Mouse (Mus musculus): ENCODE data around the gene Ucp2. TPM values are rescaled to one million over a fixed set of nuclear protein-coding genes. Genes with fewer than 3 reads are reported as not detected.

Gene Ucp2
- total and polyA plus RNA-seq, 2 experiments from 2014 or later: 234 to 342 TPM

DNA sequence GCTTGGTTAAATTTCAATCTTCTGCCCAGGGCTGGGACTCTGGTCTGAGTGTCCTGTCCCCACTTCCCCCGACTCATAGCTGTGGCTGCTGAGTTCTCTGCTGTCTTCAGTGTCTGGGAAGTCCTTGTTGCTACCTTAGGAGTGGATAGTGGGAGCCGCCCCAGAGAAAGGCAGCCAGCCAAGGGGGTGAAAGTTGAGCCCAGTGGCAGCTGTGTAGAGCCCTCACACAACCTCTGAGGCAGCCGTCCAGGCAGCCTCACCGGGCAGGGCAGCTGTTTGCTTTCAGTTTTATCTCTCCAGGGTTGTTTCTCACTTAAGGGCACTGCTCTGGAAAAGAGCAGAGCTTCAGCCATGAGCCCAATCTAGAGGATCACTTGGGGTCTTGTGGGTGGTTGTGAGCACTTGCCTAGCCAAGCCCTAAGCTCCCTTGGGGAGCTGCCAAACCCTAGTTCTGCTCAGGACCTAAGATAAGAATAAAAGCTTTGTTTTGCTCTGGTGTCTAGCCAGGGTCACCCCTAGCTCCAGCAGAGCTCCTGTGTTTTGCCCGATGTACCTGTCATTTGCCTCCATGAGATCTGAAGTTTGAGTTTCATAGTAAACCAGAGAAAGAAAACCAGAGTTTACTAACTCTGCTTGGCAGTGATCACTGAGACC is 27.4 kb upstream of the Ucp2 start:
- Histone ChIP-seq H3K36me3 (replicated peaks; ENCODE audit: control insufficient read depth, insufficient read depth, low read length) (peaks cover 5% of the 10 kb centered on the region; the same call in 1 of the 2 replicates), H3K27me3 (ENCODE audit: control insufficient read depth, insufficient read depth, low read length) (no peaks in the 10 kb centered on the region), H3K9ac (replicated peaks; ENCODE audit: low read depth, low read length) (peak overlapping the region; percentile 47), H3K4me2 (ENCODE audit: low read depth, low read length) (peak overlapping the region; percentile 50), H3K27ac (ENCODE audit: low read depth) (peak overlapping the region; percentile 93), H3K9me3 (replicated peaks; ENCODE audit: control insufficient read depth, low read length) (no peaks in the 10 kb centered on the region), H3K4me3 (ENCODE audit: low read depth, low read length) (no peak overlapping the region), H3K4me1 (ENCODE audit: control insufficient read depth, insufficient read depth) (peaks cover 41% of the 10 kb centered on the region)
- ATAC-seq (ENCODE audit: insufficient read depth, low read depth) (peak; percentile 94), DNase-seq (ENCODE audit: low spot score) (peak; percentile 88)
- TF ChIP-seq CTCF (IDR thresholded peaks at IDR 0.05; ENCODE audit: low read depth): no peak
- TF ChIP-seq EP300 (IDR thresholded peaks at IDR 0.05; ENCODE audit: low read depth): peak; percentile 95
- WGBS: 13% methylated on average over 5 of the region's 5 CpGs

DNA sequence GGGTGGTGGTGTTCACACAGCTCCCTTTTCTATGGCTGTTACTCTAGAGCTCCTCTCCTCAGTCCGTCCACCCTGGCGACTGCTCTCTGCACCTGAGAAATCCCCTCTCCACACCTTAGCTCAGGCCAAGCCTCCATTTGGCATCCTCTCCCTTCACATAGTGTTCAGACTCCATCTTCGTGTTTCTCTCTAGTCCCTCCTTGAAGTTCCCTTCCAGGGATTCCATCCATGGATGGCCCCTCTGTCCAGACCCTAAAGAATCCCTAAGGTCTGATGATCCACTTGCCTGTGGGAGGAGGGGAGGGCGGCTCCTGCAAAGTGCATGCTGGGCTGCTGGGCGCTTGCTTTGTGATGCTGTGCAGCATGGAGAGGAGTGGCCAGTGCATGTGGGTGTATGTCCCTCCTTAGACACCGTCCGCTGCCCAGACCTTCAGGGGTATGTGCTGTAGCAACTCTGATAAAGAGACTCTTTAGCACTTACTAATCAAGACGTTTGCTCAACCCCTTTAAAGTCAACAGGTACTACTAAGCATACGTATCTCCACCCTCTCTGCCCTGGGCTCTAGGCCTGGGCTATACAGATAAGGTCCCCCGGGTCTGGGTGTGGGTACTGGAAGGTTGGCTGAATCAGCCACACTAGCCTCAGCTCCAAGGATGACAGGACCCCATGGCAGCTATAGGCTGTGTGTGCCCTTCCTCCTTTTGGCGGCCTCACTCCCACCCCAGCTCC is 26.2 kb upstream of the Ucp2 start:
- Histone ChIP-seq H3K9ac (replicated peaks; ENCODE audit: low read depth, low read length) (no peak overlapping the region), H3K4me3 (ENCODE audit: low read depth, low read length) (no peak overlapping the region)

DNA sequence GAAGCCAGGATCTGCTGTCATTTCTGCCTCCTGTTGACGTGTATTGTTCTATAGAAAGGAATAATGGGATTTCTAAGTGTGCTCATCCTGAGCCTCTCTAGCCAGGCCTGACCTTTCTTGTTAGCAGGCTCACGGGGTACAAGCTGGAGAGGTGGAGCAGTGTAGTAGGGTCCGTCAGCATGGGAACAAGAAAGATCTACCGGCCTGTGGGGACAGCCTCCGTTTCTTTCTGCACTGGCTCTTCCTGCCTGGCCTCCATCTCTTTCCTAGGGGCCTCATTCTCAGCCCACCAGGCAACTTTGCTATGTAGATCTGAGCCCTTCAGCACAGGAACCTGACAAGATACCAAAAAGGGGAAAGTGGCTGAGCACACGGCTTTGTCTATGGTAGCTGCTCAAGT is 24.4 kb upstream of the Ucp2 start:
- Histone ChIP-seq H3K27me3 (ENCODE audit: control insufficient read depth, insufficient read depth, low read length) (no peaks in the 10 kb centered on the region), H3K4me1 (ENCODE audit: control insufficient read depth, insufficient read depth) (peaks cover 39% of the 10 kb centered on the region), H3K9ac (replicated peaks; ENCODE audit: low read depth, low read length) (0 out of 2 replicates have a peak overlapping the region, but pooled peaks have one; percentile 3), H3K27ac (ENCODE audit: low read depth) (no peak overlapping the region), H3K4me3 (ENCODE audit: low read depth, low read length) (no peak overlapping the region), H3K36me3 (replicated peaks; ENCODE audit: control insufficient read depth, insufficient read depth, low read length) (no peaks in the 10 kb centered on the region), H3K9me3 (replicated peaks; ENCODE audit: control insufficient read depth, low read length) (no peaks in the 10 kb centered on the region), H3K4me2 (ENCODE audit: low read depth, low read length) (no peak overlapping the region)
- DNase-seq (ENCODE audit: low spot score): no peak
- ATAC-seq (ENCODE audit: insufficient read depth, low read depth): no peak
- 85% methylated on average over 6 of the region's 6 CpGs for WGBS
- TF ChIP-seq CTCF (IDR thresholded peaks at IDR 0.05; ENCODE audit: low read depth) (no peak), EP300 (IDR thresholded peaks at IDR 0.05; ENCODE audit: low read depth) (no peak)

More for the DNA sequence above, 26.2 kb upstream of the Ucp2 start:
- TF ChIP-seq CTCF (IDR thresholded peaks at IDR 0.05; ENCODE audit: low read depth): no peak
- no peak for TF ChIP-seq EP300 (IDR thresholded peaks at IDR 0.05; ENCODE audit: low read depth)
- Histone ChIP-seq H3K4me1 (ENCODE audit: control insufficient read depth, insufficient read depth) (peaks cover 32% of the 10 kb centered on the region), H3K36me3 (replicated peaks; ENCODE audit: control insufficient read depth, insufficient read depth, low read length) (peaks cover 5% of the 10 kb centered on the region; the same call in 1 of the 2 replicates), H3K9me3 (replicated peaks; ENCODE audit: control insufficient read depth, low read length) (no peaks in the 10 kb centered on the region), H3K4me2 (ENCODE audit: low read depth, low read length) (no peak overlapping the region), H3K27ac (ENCODE audit: low read depth) (peak overlapping the region; percentile 93; the same call in 1 of the 2 replicates), H3K27me3 (ENCODE audit: control insufficient read depth, insufficient read depth, low read length) (no peaks in the 10 kb centered on the region)
- WGBS: 82% methylated on average over 11 of the region's 11 CpGs
- ATAC-seq (ENCODE audit: insufficient read depth, low read depth) (no peak), DNase-seq (ENCODE audit: low spot score) (no peak)

DNA sequence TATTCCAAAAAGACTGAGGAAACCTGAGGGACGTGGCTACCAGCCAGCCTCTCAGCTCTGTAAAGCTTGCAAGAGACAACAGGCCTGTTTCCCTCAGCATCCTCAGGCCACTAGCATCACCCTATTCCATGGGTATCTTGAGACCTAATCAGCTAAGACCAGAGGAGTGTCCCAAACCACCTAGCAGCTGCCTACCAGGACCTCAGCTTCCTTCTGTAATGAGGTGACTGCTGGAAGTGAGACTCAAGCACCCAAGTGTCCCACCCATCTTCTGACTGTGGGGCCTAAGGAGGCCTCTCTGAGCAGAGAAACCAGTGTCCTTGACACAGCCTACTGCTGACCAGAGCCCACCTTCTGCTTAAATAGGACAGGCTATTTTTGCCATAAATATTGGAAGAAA is 23.6 kb upstream of the Ucp2 start:
- TF ChIP-seq CTCF (IDR thresholded peaks at IDR 0.05; ENCODE audit: low read depth): no peak
- H3K9ac ChIP-seq (replicated peaks; ENCODE audit: low read depth, low read length): no peak overlapping the region
- H3K4me1 ChIP-seq (ENCODE audit: control insufficient read depth, insufficient read depth): peaks cover 35% of the 10 kb centered on the region
- no peaks in the 10 kb centered on the region for H3K36me3 ChIP-seq (replicated peaks; ENCODE audit: control insufficient read depth, insufficient read depth, low read length)
- no peaks in the 10 kb centered on the region for H3K9me3 ChIP-seq (replicated peaks; ENCODE audit: control insufficient read depth, low read length)
- H3K4me2 ChIP-seq (ENCODE audit: low read depth, low read length): no peak overlapping the region
- no peak for DNase-seq (ENCODE audit: low spot score)
- H3K27ac ChIP-seq (ENCODE audit: low read depth): no peak overlapping the region
- no peak for ATAC-seq (ENCODE audit: insufficient read depth, low read depth)
- 88% methylated on average over 1 of the region's 1 CpGs for WGBS
- no peaks in the 10 kb centered on the region for H3K27me3 ChIP-seq (ENCODE audit: control insufficient read depth, insufficient read depth, low read length)
- no peak overlapping the region for H3K4me3 ChIP-seq (ENCODE audit: low read depth, low read length)

DNA sequence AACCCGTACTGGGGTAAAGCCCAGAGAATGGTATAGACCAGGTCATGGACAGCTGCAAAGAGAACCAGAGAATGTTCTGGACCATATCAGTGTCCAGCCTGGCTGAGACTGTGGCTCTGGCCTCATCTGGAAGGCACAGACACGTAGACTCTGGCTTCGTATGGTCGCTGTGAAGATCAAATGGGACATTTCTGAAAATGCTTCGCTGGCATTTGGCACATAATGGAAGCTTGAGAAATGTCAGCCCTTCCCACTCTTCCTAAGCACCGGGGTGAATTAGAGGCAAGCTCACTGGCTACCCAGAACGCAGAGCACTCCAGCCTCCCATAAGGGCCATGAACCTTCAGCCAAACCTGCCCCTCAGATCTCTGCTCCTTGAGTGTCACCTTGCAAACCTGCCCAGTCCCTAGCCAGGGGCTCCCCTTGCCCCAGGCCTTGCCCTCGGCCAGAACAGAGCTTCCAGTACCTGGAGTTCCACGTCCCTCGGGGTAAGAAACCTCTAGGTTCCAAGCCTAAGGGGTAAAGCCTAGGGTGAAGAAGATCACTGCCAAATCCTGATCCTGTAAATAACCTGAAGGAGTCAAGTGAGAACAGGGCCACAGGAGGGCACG is 22.2 kb upstream of the Ucp2 start:
- ATAC-seq (ENCODE audit: insufficient read depth, low read depth): no peak
- 90% methylated on average over 11 of the region's 11 CpGs for WGBS
- H3K27ac ChIP-seq (ENCODE audit: low read depth): no peak overlapping the region
- DNase-seq (ENCODE audit: low spot score): no peak
- H3K9ac ChIP-seq (replicated peaks; ENCODE audit: low read depth, low read length): no peak overlapping the region
- H3K4me2 ChIP-seq (ENCODE audit: low read depth, low read length): no peak overlapping the region
- H3K4me3 ChIP-seq (ENCODE audit: low read depth, low read length): no peak overlapping the region
- no peaks in the 10 kb centered on the region for H3K36me3 ChIP-seq (replicated peaks; ENCODE audit: control insufficient read depth, insufficient read depth, low read length)
- no peaks in the 10 kb centered on the region for H3K9me3 ChIP-seq (replicated peaks; ENCODE audit: control insufficient read depth, low read length)
- H3K27me3 ChIP-seq (ENCODE audit: control insufficient read depth, insufficient read depth, low read length): no peaks in the 10 kb centered on the region
- TF ChIP-seq EP300 (IDR thresholded peaks at IDR 0.05; ENCODE audit: low read depth) (no peak), CTCF (IDR thresholded peaks at IDR 0.05; ENCODE audit: low read depth) (no peak)
- H3K4me1 ChIP-seq (ENCODE audit: control insufficient read depth, insufficient read depth): peaks cover 34% of the 10 kb centered on the region

Data from heart, postnatal 0 days (tissue).